ENCODE assay signal across 27 mouse cellular contexts in the genomic region with DNA sequence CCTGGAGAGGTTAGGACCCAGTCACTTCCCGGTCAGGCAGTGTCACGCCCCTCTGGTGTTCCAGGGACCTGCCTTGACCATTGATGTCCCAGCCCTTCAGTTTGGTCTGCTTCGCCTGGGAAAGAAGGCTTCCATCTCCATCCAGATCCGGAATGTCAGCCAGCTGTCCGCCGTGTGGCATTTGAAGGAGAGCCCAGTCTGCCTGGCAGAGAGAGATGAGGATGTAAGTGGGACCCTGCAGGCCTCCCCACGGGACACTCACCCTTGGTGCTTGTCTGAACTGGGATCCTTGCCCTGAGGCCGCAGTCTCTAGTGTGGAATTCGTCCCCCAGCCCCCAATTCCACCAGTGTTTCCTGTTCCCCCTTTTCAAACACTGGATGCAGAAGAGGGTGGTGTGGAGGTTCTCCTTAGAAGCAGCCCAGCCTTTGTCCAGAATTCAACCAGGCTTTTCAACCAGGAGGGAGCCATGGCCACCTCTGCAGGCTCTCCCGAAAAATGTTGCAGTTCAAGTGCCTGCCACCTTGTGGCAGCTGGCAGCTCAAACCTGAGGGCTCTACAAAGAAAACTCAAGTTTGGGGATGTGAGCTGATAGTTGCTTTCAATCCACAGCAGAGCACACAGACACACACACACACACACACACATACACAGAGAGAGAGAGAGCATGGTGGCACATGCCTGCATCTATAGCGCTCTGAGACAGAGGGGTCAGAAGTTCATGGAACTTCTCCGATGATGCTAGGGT. TPM values are rescaled to one million over a fixed set of nuclear protein-coding genes. Genes with fewer than 3 reads are reported as not detected.
A peak's percentile ranks its signal among the peaks of the same experiment; 100 is the strongest.
DNase-seq lines count a peak whose midpoint lies in the region; ATAC-seq and TF ChIP-seq lines count a peak whose summit lies in the region.
"Had no signal": no experiment of that assay in that cellular context is flagged by ENCODE, and none has a peak within 500 bp of the region (broad histone marks: within the 10 kb centered on the region; RNA-seq: fewer than 3 reads in every experiment).

No protein-coding gene starts in this region.

- no peaks in the 10 kb centered on the region for H3K36me3 ChIP-seq in embryonic facial prominence, embryonic 11.5 days (replicated peaks; ENCODE audit: control insufficient read depth, insufficient read depth, low read depth, low read length)
- H3K36me3 ChIP-seq in embryonic facial prominence, embryonic 10.5 days (replicated peaks): no peaks in the 10 kb centered on the region
- H3K36me3 ChIP-seq in kidney, embryonic 14.5 days (ENCODE audit: control insufficient read depth, insufficient read depth, low read length): no peaks in the 10 kb centered on the region
- H3K36me3 ChIP-seq in midbrain, embryonic 14.5 days (ENCODE audit: control insufficient read depth, insufficient read depth, low read length): no peaks in the 10 kb centered on the region
- no peaks in the 10 kb centered on the region for H3K36me3 ChIP-seq in midbrain, embryonic 10.5 days
- no peaks in the 10 kb centered on the region for H3K36me3 ChIP-seq in stomach, postnatal 0 days (ENCODE audit: control insufficient read depth, insufficient read depth, low read length)
- H3K36me3 ChIP-seq: embryonic facial prominence, embryonic 13.5 days; hindbrain, embryonic 12.5 days; limb, embryonic 10.5 days; midbrain, embryonic 12.5 days; neural tube, embryonic 15.5 days had no signal

- 81% methylated on average over 12 of the region's 12 CpGs for WGBS in embryonic facial prominence, embryonic 11.5 days
- WGBS in embryonic facial prominence, embryonic 10.5 days: 81% methylated on average over 12 of the region's 12 CpGs
- WGBS in kidney, embryonic 14.5 days: 87% methylated on average over 12 of the region's 12 CpGs
- 87% methylated on average over 12 of the region's 12 CpGs for WGBS in midbrain, embryonic 14.5 days
- WGBS in midbrain, embryonic 10.5 days: 83% methylated on average over 12 of the region's 12 CpGs
- WGBS in stomach, postnatal 0 days: 76% methylated on average over 12 of the region's 12 CpGs

- TF ChIP-seq CTCF in stomach, postnatal 0 days (IDR thresholded peaks at IDR 0.05; ENCODE audit: low read depth): peak; percentile 56

- no peak overlapping the region for H3K4me2 ChIP-seq in embryonic facial prominence, embryonic 11.5 days (ENCODE audit: low read depth, low read length)
- no peak overlapping the region for H3K4me2 ChIP-seq in kidney, embryonic 14.5 days (replicated peaks; ENCODE audit: low read depth, low read length)
- no peak overlapping the region for H3K4me2 ChIP-seq in midbrain, embryonic 14.5 days (ENCODE audit: low read length)
- H3K4me2 ChIP-seq in stomach, postnatal 0 days (replicated peaks; ENCODE audit: low read depth): no peak overlapping the region
- H3K4me2 ChIP-seq: embryonic facial prominence, embryonic 13.5 days; hindbrain, embryonic 12.5 days; midbrain, embryonic 12.5 days; neural tube, embryonic 15.5 days had no signal

- no peak for TF ChIP-seq EP300 in stomach, postnatal 0 days (optimal IDR thresholded peaks at IDR 0.05)

- ATAC-seq in embryonic facial prominence, embryonic 11.5 days (replicated peaks; ENCODE audit: insufficient number of reproducible peaks, low FRiP score, low TSS enrichment, low read depth): no peak
- ATAC-seq in kidney, embryonic 14.5 days (ENCODE audit: low FRiP score, low TSS enrichment): 0 out of 2 replicates have a peak, but pooled peaks have one; percentile 18
- no peak for ATAC-seq in midbrain, embryonic 14.5 days (ENCODE audit: low FRiP score, low TSS enrichment)
- ATAC-seq in stomach, postnatal 0 days (ENCODE audit: low FRiP score, low TSS enrichment): no peak
- ATAC-seq: forebrain, embryonic 14.5 days; intestine, embryonic 16.5 days; liver, postnatal 0 days had no signal

- no peak overlapping the region for H3K4me3 ChIP-seq in embryonic facial prominence, embryonic 11.5 days (ENCODE audit: low read depth, low read length)
- H3K4me3 ChIP-seq in embryonic facial prominence, embryonic 10.5 days: no peak overlapping the region
- no peak overlapping the region for H3K4me3 ChIP-seq in kidney, embryonic 14.5 days (ENCODE audit: low read length)
- H3K4me3 ChIP-seq in midbrain, embryonic 14.5 days (replicated peaks; ENCODE audit: low read depth, low read length): no peak overlapping the region
- H3K4me3 ChIP-seq in midbrain, embryonic 10.5 days: no peak overlapping the region
- H3K4me3 ChIP-seq in stomach, postnatal 0 days (ENCODE audit: low read depth, low read length): no peak overlapping the region
- H3K4me3 ChIP-seq: embryonic facial prominence, embryonic 13.5 days; hindbrain, embryonic 12.5 days; limb, embryonic 10.5 days; midbrain, embryonic 12.5 days; neural tube, embryonic 15.5 days had no signal

- DNase-seq in embryonic facial prominence, embryonic 11.5 days (ENCODE audit: low spot score): peak; percentile 20
- no peak for DNase-seq in embryonic facial prominence, embryonic 10.5 days (ENCODE audit: low spot score)
- no peak for DNase-seq in kidney, adult 8-10 months
- peak; percentile 11 for DNase-seq in midbrain, embryonic 14.5 days
- no peak for DNase-seq in midbrain, embryonic 10.5 days (ENCODE audit: low spot score)
- DNase-seq in stomach, postnatal 0 days (ENCODE audit: low spot score): no peak
- DNase-seq: adrenal gland, adult 2 months; B cell, adult 2 months; cerebellum, adult 9-11 months; gastrocnemius, postnatal 14 days; heart, postnatal 10 days; kidney, postnatal 14 days; liver, postnatal 0 days; lung, postnatal 4 days; right cerebral cortex, postnatal 25 days; thymus, adult 18-20 months had no signal

- H3K27me3 ChIP-seq in embryonic facial prominence, embryonic 11.5 days (ENCODE audit: control insufficient read depth, insufficient read depth, low read length): no peaks in the 10 kb centered on the region
- H3K27me3 ChIP-seq in embryonic facial prominence, embryonic 10.5 days (replicated peaks; ENCODE audit: low read depth, poor library complexity, severe bottlenecking): no peaks in the 10 kb centered on the region
- H3K27me3 ChIP-seq in kidney, embryonic 14.5 days (ENCODE audit: control insufficient read depth, insufficient read depth, low read length): no peaks in the 10 kb centered on the region
- no peaks in the 10 kb centered on the region for H3K27me3 ChIP-seq in midbrain, embryonic 14.5 days (ENCODE audit: control insufficient read depth, insufficient read depth, low read length)
- no peaks in the 10 kb centered on the region for H3K27me3 ChIP-seq in midbrain, embryonic 10.5 days (ENCODE audit: low read depth, poor library complexity, severe bottlenecking)
- no peaks in the 10 kb centered on the region for H3K27me3 ChIP-seq in stomach, postnatal 0 days (ENCODE audit: control insufficient read depth, insufficient read depth, low read length)
- H3K27me3 ChIP-seq: embryonic facial prominence, embryonic 13.5 days; hindbrain, embryonic 12.5 days; neural tube, embryonic 15.5 days had no signal

- H3K4me1 ChIP-seq in embryonic facial prominence, embryonic 11.5 days (ENCODE audit: control insufficient read depth, insufficient read depth, low read length): no peaks in the 10 kb centered on the region
- peaks cover 27% of the 10 kb centered on the region for H3K4me1 ChIP-seq in embryonic facial prominence, embryonic 10.5 days
- 0 out of 2 replicates have a peak, but pooled peaks cover 4% of the 10 kb centered on the region for H3K4me1 ChIP-seq in kidney, embryonic 14.5 days (ENCODE audit: control insufficient read depth, insufficient read depth, low read length)
- no peaks in the 10 kb centered on the region for H3K4me1 ChIP-seq in midbrain, embryonic 14.5 days (ENCODE audit: control insufficient read depth, insufficient read depth, low read length)
- peaks cover 19% of the 10 kb centered on the region for H3K4me1 ChIP-seq in midbrain, embryonic 10.5 days
- H3K4me1 ChIP-seq in stomach, postnatal 0 days (replicated peaks; ENCODE audit: control insufficient read depth, insufficient read depth): no peaks in the 10 kb centered on the region
- H3K4me1 ChIP-seq: embryonic facial prominence, embryonic 13.5 days; hindbrain, embryonic 12.5 days; midbrain, embryonic 12.5 days; neural tube, embryonic 15.5 days had no signal

- no peaks in the 10 kb centered on the region for H3K9me3 ChIP-seq in embryonic facial prominence, embryonic 11.5 days (replicated peaks; ENCODE audit: control insufficient read depth, low read length)
- H3K9me3 ChIP-seq in embryonic facial prominence, embryonic 10.5 days: no peaks in the 10 kb centered on the region
- H3K9me3 ChIP-seq in kidney, embryonic 14.5 days (ENCODE audit: control insufficient read depth, low read length): no peaks in the 10 kb centered on the region
- H3K9me3 ChIP-seq in midbrain, embryonic 14.5 days (ENCODE audit: control insufficient read depth, low read length): no peaks in the 10 kb centered on the region
- no peaks in the 10 kb centered on the region for H3K9me3 ChIP-seq in midbrain, embryonic 10.5 days (replicated peaks)
- no peaks in the 10 kb centered on the region for H3K9me3 ChIP-seq in stomach, postnatal 0 days (ENCODE audit: control insufficient read depth, low read length)
- H3K9me3 ChIP-seq: embryonic facial prominence, embryonic 13.5 days; hindbrain, embryonic 12.5 days; limb, embryonic 10.5 days; midbrain, embryonic 12.5 days; neural tube, embryonic 15.5 days had no signal

- H3K27ac ChIP-seq in embryonic facial prominence, embryonic 11.5 days (replicated peaks; ENCODE audit: low read depth, low read length): no peak overlapping the region
- no peak overlapping the region for H3K27ac ChIP-seq in embryonic facial prominence, embryonic 10.5 days (replicated peaks)
- no peak overlapping the region for H3K27ac ChIP-seq in kidney, embryonic 14.5 days (ENCODE audit: low read depth, low read length)
- no peak overlapping the region for H3K27ac ChIP-seq in midbrain, embryonic 14.5 days (replicated peaks; ENCODE audit: low read depth, low read length)
- H3K27ac ChIP-seq in midbrain, embryonic 10.5 days (replicated peaks): no peak overlapping the region
- H3K27ac ChIP-seq in stomach, postnatal 0 days (replicated peaks): no peak overlapping the region
- H3K27ac ChIP-seq: embryonic facial prominence, embryonic 13.5 days; hindbrain, embryonic 12.5 days; midbrain, embryonic 12.5 days; neural tube, embryonic 15.5 days had no signal

- H3K9ac ChIP-seq in embryonic facial prominence, embryonic 11.5 days (replicated peaks; ENCODE audit: low read length): no peak overlapping the region
- no peak overlapping the region for H3K9ac ChIP-seq in kidney, embryonic 14.5 days (ENCODE audit: low read depth, low read length)
- no peak overlapping the region for H3K9ac ChIP-seq in midbrain, embryonic 14.5 days (replicated peaks; ENCODE audit: low read length)
- H3K9ac ChIP-seq in stomach, postnatal 0 days (ENCODE audit: low read length): no peak overlapping the region
- H3K9ac ChIP-seq: embryonic facial prominence, embryonic 13.5 days; hindbrain, embryonic 12.5 days; liver, postnatal 0 days; midbrain, embryonic 12.5 days; neural tube, embryonic 15.5 days had no signal

RNA-seq across cellular contexts. Expression of gene Dlec1, which starts 26.3 kb away (rescaled TPM):
- polyA plus RNA-seq in embryonic facial prominence, embryonic 11.5 days (2014; fragmentation: Nextera tagmentation; extraction: Ambion mirVana): 0.69 and 1.5 TPM in 2 replicates
- polyA plus RNA-seq in embryonic facial prominence, embryonic 10.5 days (2016; fragmentation: Nextera tagmentation; extraction: Ambion mirVana): 1.0 and 1.5 TPM in 2 replicates
- 2.4 and 3.2 TPM in 2 replicates for polyA plus RNA-seq in kidney, embryonic 14.5 days (2014; fragmentation: Nextera tagmentation; extraction: Ambion mirVana)
- polyA plus RNA-seq in midbrain, embryonic 14.5 days (2014; fragmentation: Nextera tagmentation; extraction: Ambion mirVana): 0.27 and 1.2 TPM in 2 replicates
- polyA plus RNA-seq in midbrain, embryonic 10.5 days (2016; fragmentation: Nextera tagmentation; extraction: Ambion mirVana): 0.58 and 0.82 TPM in 2 replicates
- 0.18 TPM in 2 replicates for polyA plus RNA-seq in stomach, postnatal 0 days (2015; fragmentation: Nextera tagmentation; extraction: Ambion mirVana)

RNA-seq across cellular contexts. Expression of gene Acaa1b, which starts 28.3 kb away (rescaled TPM):
- 1.1 and 1.3 TPM in 2 replicates for polyA plus RNA-seq in embryonic facial prominence, embryonic 11.5 days (2014; fragmentation: Nextera tagmentation; extraction: Ambion mirVana)
- 1.5 and 1.6 TPM in 2 replicates for polyA plus RNA-seq in embryonic facial prominence, embryonic 10.5 days (2016; fragmentation: Nextera tagmentation; extraction: Ambion mirVana)
- polyA plus RNA-seq in kidney, embryonic 14.5 days (2014; fragmentation: Nextera tagmentation; extraction: Ambion mirVana): 8.1 and 13.5 TPM in 2 replicates
- 1.2 and 2.8 TPM in 2 replicates for polyA plus RNA-seq in midbrain, embryonic 14.5 days (2014; fragmentation: Nextera tagmentation; extraction: Ambion mirVana)
- polyA plus RNA-seq in midbrain, embryonic 10.5 days (2016; fragmentation: Nextera tagmentation; extraction: Ambion mirVana): 1.5 and 1.9 TPM in 2 replicates
- 10.7 and 11.2 TPM in 2 replicates for polyA plus RNA-seq in stomach, postnatal 0 days (2015; fragmentation: Nextera tagmentation; extraction: Ambion mirVana)

RNA-seq across cellular contexts. Expression of gene Gm47289, which starts 30.4 kb away (rescaled TPM):
- polyA plus RNA-seq in embryonic facial prominence, embryonic 11.5 days (2014; fragmentation: Nextera tagmentation; extraction: Ambion mirVana): not detected in 2 replicates
- polyA plus RNA-seq in embryonic facial prominence, embryonic 10.5 days (2016; fragmentation: Nextera tagmentation; extraction: Ambion mirVana): not detected in 2 replicates
- not detected in 2 replicates for polyA plus RNA-seq in kidney, embryonic 14.5 days (2014; fragmentation: Nextera tagmentation; extraction: Ambion mirVana)
- not detected in 2 replicates for polyA plus RNA-seq in midbrain, embryonic 14.5 days (2014; fragmentation: Nextera tagmentation; extraction: Ambion mirVana)
- not detected in 2 replicates for polyA plus RNA-seq in midbrain, embryonic 10.5 days (2016; fragmentation: Nextera tagmentation; extraction: Ambion mirVana)
- not detected in 2 replicates for polyA plus RNA-seq in stomach, postnatal 0 days (2015; fragmentation: Nextera tagmentation; extraction: Ambion mirVana)
- polyA plus RNA-seq: adrenal gland, adult 2 months; embryonic facial prominence, embryonic 13.5 days; forebrain, embryonic 14.5 days; hindbrain, embryonic 12.5 days; intestine, embryonic 16.5 days; limb, embryonic 10.5 days; liver, adult 2 months; liver, postnatal 0 days; midbrain, embryonic 12.5 days; neural tube, embryonic 15.5 days; spleen, adult 2 months; stomach, embryonic 14.5 days had no signal

RNA-seq across cellular contexts. Expression of gene Plcd1, which starts 35.3 kb away (rescaled TPM):
- 20.1 and 21.5 TPM in 2 replicates for polyA plus RNA-seq in embryonic facial prominence, embryonic 11.5 days (2014; fragmentation: Nextera tagmentation; extraction: Ambion mirVana)
- polyA plus RNA-seq in embryonic facial prominence, embryonic 10.5 days (2016; fragmentation: Nextera tagmentation; extraction: Ambion mirVana): 20.7 and 21.2 TPM in 2 replicates
- 18.5 and 18.7 TPM in 2 replicates for polyA plus RNA-seq in kidney, embryonic 14.5 days (2014; fragmentation: Nextera tagmentation; extraction: Ambion mirVana)
- 13.6 and 17.0 TPM in 2 replicates for polyA plus RNA-seq in midbrain, embryonic 14.5 days (2014; fragmentation: Nextera tagmentation; extraction: Ambion mirVana)
- polyA plus RNA-seq in midbrain, embryonic 10.5 days (2016; fragmentation: Nextera tagmentation; extraction: Ambion mirVana): 21.8 and 29.2 TPM in 2 replicates
- polyA plus RNA-seq in stomach, postnatal 0 days (2015; fragmentation: Nextera tagmentation; extraction: Ambion mirVana): 35.3 and 39.2 TPM in 2 replicates

Comparison
In these comparisons a context has a peak if more than half of its experiments do, and no peak if none do; other contexts are left out.
1. DNase-seq: peak in embryonic facial prominence, embryonic 11.5 days (single experiment) and midbrain, embryonic 14.5 days (single experiment); none in embryonic facial prominence, embryonic 10.5 days (single experiment), kidney, adult 8-10 months (0 of 2), midbrain, embryonic 10.5 days (single experiment) and stomach, postnatal 0 days (single experiment).